Mouse (Mus musculus): Measurements from ENCODE around the gene Cldn22. TPM values are rescaled to one million over a fixed set of nuclear protein-coding genes. Genes with fewer than 3 reads are reported as not detected.

Gene Cldn22
- total and polyA plus RNA-seq, 3 experiments: not detected

GRCm38 (mm10) chr8:47825596-47825995 lies 1.3 kb downstream of the Cldn22 start:
- H3K4me3 ChIP-seq (ENCODE audit: control insufficient read depth in 1 of 2, insufficient read depth in 1 of 2, low read depth in 2 of 2, low read length in 2 of 2): no peak overlapping the region
- DNase-seq (ENCODE audit: low read depth, low spot score): no peak
- H3K27ac ChIP-seq (ENCODE audit: control insufficient read depth, low read depth, low read length): no peak overlapping the region
- TF ChIP-seq MAX (IDR thresholded peaks at IDR 0.05; ENCODE audit: low read length) (no peak), ZC3H11A (IDR thresholded peaks at IDR 0.05; ENCODE audit: low read depth, low read length) (no peak)
- H3K27me3 ChIP-seq (ENCODE audit: control insufficient read depth in 1 of 2, insufficient read depth in 2 of 2, low read length in 2 of 2): no peaks in the 10 kb centered on the region
- no peaks in the 10 kb centered on the region for H3K79me2 ChIP-seq (ENCODE audit: control insufficient read depth, insufficient read depth, low read length, poor library complexity)
- no peaks in the 10 kb centered on the region; a peak in 1 of 4 replicates for H3K36me3 ChIP-seq (ENCODE audit: control insufficient read depth in 1 of 2, insufficient read depth in 2 of 2, low read length in 2 of 2)
- H3K9me3 ChIP-seq (replicated peaks; ENCODE audit: insufficient read depth, low read length): no peaks in the 10 kb centered on the region
- H3K4me1 ChIP-seq (ENCODE audit: control insufficient read depth in 1 of 2, insufficient read depth in 2 of 2, low read length in 2 of 2): no peaks in the 10 kb centered on the region
- H3K9ac ChIP-seq (ENCODE audit: control insufficient read depth, low read depth, low read length, poor library complexity, severe bottlenecking): no peak overlapping the region

GRCm38 (mm10) chr8:47826911-47827310 lies 2.6 kb downstream of the Cldn22 start:
- Histone ChIP-seq H3K9me3 (replicated peaks; ENCODE audit: insufficient read depth, low read length) (no peaks in the 10 kb centered on the region), H3K27ac (ENCODE audit: control insufficient read depth, low read depth, low read length) (no peak overlapping the region), H3K79me2 (ENCODE audit: control insufficient read depth, insufficient read depth, low read length, poor library complexity) (no peaks in the 10 kb centered on the region), H3K4me1 (ENCODE audit: control insufficient read depth in 1 of 2, insufficient read depth in 2 of 2, low read length in 2 of 2) (no peaks in the 10 kb centered on the region), H3K27me3 (ENCODE audit: control insufficient read depth in 1 of 2, insufficient read depth in 2 of 2, low read length in 2 of 2) (no peaks in the 10 kb centered on the region), H3K4me3 (ENCODE audit: control insufficient read depth in 1 of 2, insufficient read depth in 1 of 2, low read depth in 2 of 2, low read length in 2 of 2) (no peak overlapping the region), H3K9ac (ENCODE audit: control insufficient read depth, low read depth, low read length, poor library complexity, severe bottlenecking) (no peak overlapping the region), H3K36me3 (ENCODE audit: control insufficient read depth in 1 of 2, insufficient read depth in 2 of 2, low read length in 2 of 2) (no peaks in the 10 kb centered on the region; a peak in 1 of 4 replicates)
- TF ChIP-seq MAX (IDR thresholded peaks at IDR 0.05; ENCODE audit: low read length) (no peak), GABPA (IDR thresholded peaks at IDR 0.05; ENCODE audit: low read depth, low read length) (no peak), ZC3H11A (IDR thresholded peaks at IDR 0.05; ENCODE audit: low read depth, low read length) (no peak), EP300 (IDR thresholded peaks at IDR 0.05; ENCODE audit: low read depth in 1 of 2, low read length in 2 of 2) (no peak), USF2 (IDR thresholded peaks at IDR 0.05; ENCODE audit: borderline replicate concordance in 1 of 2, insufficient read depth in 1 of 2, low read depth in 1 of 2, low read length in 2 of 2) (no peak), HCFC1 (IDR thresholded peaks at IDR 0.05; ENCODE audit: low read depth, low read length) (no peak), ZKSCAN1 (IDR thresholded peaks at IDR 0.05; ENCODE audit: low read depth, low read length) (no peak), RAD21 (IDR thresholded peaks at IDR 0.05; ENCODE audit: low read depth, low read length) (no peak), MAZ (IDR thresholded peaks at IDR 0.05; ENCODE audit: low read depth, low read length) (no peak), KAT2A (conservative IDR thresholded peaks at IDR 0.05; ENCODE audit: low read depth, low read length) (no peak), SMC3 (IDR thresholded peaks at IDR 0.05; ENCODE audit: low read depth, low read length) (no peak)
- no peak for DNase-seq (ENCODE audit: low read depth, low spot score)

DNA sequence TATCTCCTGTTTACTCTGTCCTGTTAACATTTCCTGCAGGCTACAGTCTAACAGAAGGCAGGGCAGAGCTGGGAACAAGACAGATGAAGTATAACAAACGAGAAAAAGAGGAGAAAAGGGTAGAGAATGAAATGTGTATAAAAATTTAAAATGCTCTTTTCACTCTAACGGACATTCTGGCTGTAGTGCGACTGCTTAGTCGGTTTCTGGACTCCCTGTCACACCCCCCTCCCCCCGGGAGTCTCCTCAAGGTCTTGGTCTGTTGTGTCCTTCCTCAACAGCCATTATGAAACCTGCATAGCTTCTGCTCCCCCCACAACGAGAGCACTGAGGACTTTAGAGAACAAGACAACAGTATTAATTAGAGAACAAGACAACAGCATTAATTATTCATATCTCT lies 8.3 kb downstream of the Cldn22 start:
- Histone ChIP-seq H3K27me3 (ENCODE audit: control insufficient read depth in 1 of 2, insufficient read depth in 2 of 2, low read length in 2 of 2) (no peaks in the 10 kb centered on the region), H3K36me3 (ENCODE audit: control insufficient read depth in 1 of 2, insufficient read depth in 2 of 2, low read length in 2 of 2) (peaks cover 0 to 5% of the 10 kb centered on the region in 2 experiments; a peak in 3 of 4 replicates), H3K79me2 (ENCODE audit: control insufficient read depth, insufficient read depth, low read length, poor library complexity) (no peaks in the 10 kb centered on the region), H3K9ac (ENCODE audit: control insufficient read depth, low read depth, low read length, poor library complexity, severe bottlenecking) (no peak overlapping the region), H3K27ac (ENCODE audit: control insufficient read depth, low read depth, low read length) (no peak overlapping the region), H3K4me1 (ENCODE audit: control insufficient read depth in 1 of 2, insufficient read depth in 2 of 2, low read length in 2 of 2) (peaks cover 5 to 13% of the 10 kb centered on the region in 2 experiments), H3K4me3 (ENCODE audit: control insufficient read depth in 1 of 2, insufficient read depth in 1 of 2, low read depth in 2 of 2, low read length in 2 of 2) (no peak overlapping the region), H3K9me3 (replicated peaks; ENCODE audit: insufficient read depth, low read length) (no peaks in the 10 kb centered on the region)
- no peak for DNase-seq (ENCODE audit: low read depth, low spot score)
- TF ChIP-seq BHLHE40 (IDR thresholded peaks at IDR 0.05; ENCODE audit: borderline replicate concordance, low read depth, low read length): no peak
- TF ChIP-seq SIN3A (IDR thresholded peaks at IDR 0.05; ENCODE audit: low read length): no peak
- TF ChIP-seq MXI1 (IDR thresholded peaks at IDR 0.05; ENCODE audit: low read depth, low read length): no peak
- no peak for TF ChIP-seq HCFC1 (IDR thresholded peaks at IDR 0.05; ENCODE audit: low read depth, low read length)
- TF ChIP-seq USF2 (IDR thresholded peaks at IDR 0.05; ENCODE audit: borderline replicate concordance in 1 of 2, insufficient read depth in 1 of 2, low read depth in 1 of 2, low read length in 2 of 2): no peak
- TF ChIP-seq MAZ (IDR thresholded peaks at IDR 0.05; ENCODE audit: low read depth, low read length): no peak
- TF ChIP-seq ZC3H11A (IDR thresholded peaks at IDR 0.05; ENCODE audit: low read depth, low read length): no peak
- no peak for TF ChIP-seq NELFE (IDR thresholded peaks at IDR 0.05; ENCODE audit: low read depth, low read length)
- TF ChIP-seq POLR2AphosphoS2 (IDR thresholded peaks at IDR 0.05; ENCODE audit: low read length): no peak
- TF ChIP-seq TAL1 (IDR thresholded peaks at IDR 0.05; ENCODE audit: low read length): no peak
- no peak for TF ChIP-seq USF1 (IDR thresholded peaks at IDR 0.05; ENCODE audit: low read depth, low read length)
- no peak for TF ChIP-seq GATA1 (IDR thresholded peaks at IDR 0.05; ENCODE audit: low read depth, low read length)
- no peak for TF ChIP-seq MYB (IDR thresholded peaks at IDR 0.05; ENCODE audit: low read depth, low read length)

Measured in MEL (cell line).